Mouse (Mus musculus) liver, postnatal 0 days (tissue): ENCODE measurements at regions not wholly inside any gene's neighbourhood (a gene's known extent, or its start where the extent isn't known, plus 50 kb on each side); places are given as distances from the start of the nearest gene placed in this dataset.

Experiments
- CTCF ChIP-seq: sonication (generic); IDR thresholded peaks from 2 replicates; pipeline ENCODE4 v1.5.1; 2016; ENCODE audit warnings: antibody characterized with exemption, low read depth
- EP300 ChIP-seq: IDR thresholded peaks from 2 replicates; pipeline ENCODE4 v1.6.1; 2016; ENCODE audit warnings: antibody characterized with exemption, low read depth, mild to moderate bottlenecking

- TF ChIP-seq CTCF (no peak), EP300 (no peak)
Observed at GRCm38 (mm10) chr14:45815598-45815997, 157.7 kb upstream of the Ddhd1 start.
